Mouse (Mus musculus) embryonic facial prominence, embryonic 14.5 days (tissue): ENCODE results near the gene Specc1. TPM values are rescaled to one million over a fixed set of nuclear protein-coding genes. Genes with fewer than 3 reads are reported as not detected.
A peak's percentile ranks its signal among the peaks of the same experiment; 100 is the strongest.

ENCODE experiments used
- ATAC-seq: fragments of 200-750 bp; cut with Nextera tagmentation; 2 replicates; pipeline ENCODE4 v1.8.0; 2017; ENCODE audit warnings: low read depth, moderate number of reproducible peaks, moderate TSS enrichment
- DNase-seq: peaks from one replicate; pipeline ENCODE4 v3.0.0-alpha.2; 2015; ENCODE audit warnings: low spot score
- H3K27ac ChIP-seq: fragments of 300-500 bp; sonication (generic); replicated peaks from 2 replicates; pipeline ENCODE4 v1.5.1; 2014; ENCODE audit warnings: low read depth, mild to moderate bottlenecking, low read length, moderate library complexity
- H3K27me3 ChIP-seq: fragments of 300-500 bp; sonication (generic); replicated peaks from 2 replicates; pipeline ENCODE4 v1.6.1; 2014; ENCODE audit warnings: low read length; ENCODE audit not compliant: control insufficient read depth, insufficient read depth
- H3K36me3 ChIP-seq: fragments of 300-500 bp; sonication (generic); 2 replicates; pipeline ENCODE4 v1.6.1; 2014; ENCODE audit warnings: low read length, mixed read lengths; ENCODE audit not compliant: control insufficient read depth, insufficient read depth
- H3K4me1 ChIP-seq: fragments of 300-500 bp; sonication (generic); 2 replicates; pipeline ENCODE4 v1.6.1; 2014; ENCODE audit warnings: antibody characterized with exemption, low read length; ENCODE audit not compliant: control insufficient read depth, insufficient read depth
- H3K4me2 ChIP-seq: fragments of 300-500 bp; sonication (generic); 2 replicates; pipeline ENCODE4 v1.6.1; 2014; ENCODE audit warnings: low read depth, mild to moderate bottlenecking, low read length, moderate library complexity, mixed read lengths
- H3K4me3 ChIP-seq: fragments of 300-500 bp; sonication (generic); 2 replicates; pipeline ENCODE4 v1.5.1; 2014; ENCODE audit warnings: low read depth, mild to moderate bottlenecking, low read length
- H3K9ac ChIP-seq: fragments of 300-500 bp; sonication (generic); 2 replicates; pipeline ENCODE4 v1.6.1; 2014; ENCODE audit warnings: low read depth, mild to moderate bottlenecking, low read length, moderate library complexity, mixed read lengths
- H3K9me3 ChIP-seq: fragments of 300-500 bp; sonication (generic); 2 replicates; pipeline ENCODE4 v1.6.1; 2016; ENCODE audit warnings: low read length; ENCODE audit not compliant: control insufficient read depth
- WGBS: fragments of 180-500 bp; shearing (Covaris S2); extraction: QIAGEN DNeasy Blood & Tissue Kit; methylation state at CpG from one replicate; pipeline ENCODE4 v1.1.7; 2014; 5-methylcytosine and 5-hydroxymethylcytosine counted together
- polyA plus RNA-seq: library from polyadenylated mRNA; unstranded; fragments of >200 nt; fragmentation: Nextera tagmentation; extraction: Ambion mirVana; gene quantifications from 2 replicates; pipeline ENCODE4 v1.2.1, GENCODE M21; 2014

Gene Specc1
- polyA plus RNA-seq, 1 experiment from 2014 or later: 13.5 TPM

DNA sequence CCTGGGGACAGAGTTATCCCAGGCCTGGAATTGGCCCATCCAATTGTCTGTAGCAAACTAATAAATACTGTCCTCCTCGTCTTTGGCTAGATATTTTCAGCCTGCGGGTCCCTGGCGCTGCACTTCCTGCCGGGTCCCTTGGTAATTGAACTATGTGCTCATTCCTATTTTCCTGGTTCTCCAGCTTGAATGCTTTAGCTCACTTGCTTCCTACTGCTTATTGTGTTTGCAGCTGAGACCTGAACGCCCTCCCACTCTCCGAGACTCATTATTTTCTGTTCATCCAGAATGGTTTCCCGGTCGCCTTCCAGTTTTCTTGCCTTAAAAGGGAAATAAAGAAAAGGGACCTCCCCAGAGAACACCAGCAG is 67.7 kb downstream of the Specc1 start:
- Histone ChIP-seq H3K36me3 (no peaks in the 10 kb centered on the region), H3K4me2 (no peak overlapping the region), H3K9me3 (no peaks in the 10 kb centered on the region), H3K4me3 (no peak overlapping the region), H3K27ac (peak overlapping the region; percentile 56), H3K27me3 (no peaks in the 10 kb centered on the region), H3K9ac (no peak overlapping the region), H3K4me1 (peaks cover 36% of the 10 kb centered on the region)
- ATAC-seq (no peak), DNase-seq (no peak)
- 48% methylated on average over 8 of the region's 8 CpGs for WGBS

DNA sequence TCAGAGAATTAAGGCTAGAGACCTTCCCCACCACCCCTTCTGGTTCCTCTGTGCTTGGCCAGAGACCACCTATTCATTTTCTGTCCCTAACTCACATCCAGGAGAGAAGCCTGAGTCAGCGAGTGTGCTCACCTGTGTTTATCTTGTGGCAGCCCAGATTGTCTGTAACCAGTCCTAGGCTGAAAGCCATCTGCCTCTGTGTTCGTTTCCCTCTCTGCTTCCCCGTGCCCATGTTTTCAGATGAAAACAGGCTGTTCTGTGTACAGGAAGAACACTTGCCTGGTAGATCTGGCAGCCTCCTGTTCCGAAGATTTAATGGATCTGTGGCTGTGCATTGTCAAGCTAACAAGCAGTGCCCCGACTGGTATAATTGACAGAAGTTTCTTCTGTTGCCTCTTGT is 68.4 kb downstream of the Specc1 start:
- H3K4me1 ChIP-seq: peaks cover 36% of the 10 kb centered on the region
- WGBS: 40% methylated on average over 5 of the region's 5 CpGs

GRCm38 (mm10) chr11:62025770-62026169 is 69.2 kb downstream of the Specc1 start:
- Histone ChIP-seq H3K9ac (no peak overlapping the region), H3K4me3 (no peak overlapping the region), H3K9me3 (no peaks in the 10 kb centered on the region), H3K27ac (no peak overlapping the region), H3K36me3 (no peaks in the 10 kb centered on the region), H3K4me2 (no peak overlapping the region), H3K4me1 (peaks cover 36% of the 10 kb centered on the region), H3K27me3 (no peaks in the 10 kb centered on the region)
- no peak for ATAC-seq
- no peak for DNase-seq
- 76% methylated on average over 2 of the region's 2 CpGs for WGBS

More for the DNA sequence above, 68.4 kb downstream of the Specc1 start:
- Histone ChIP-seq H3K27me3 (no peaks in the 10 kb centered on the region), H3K4me2 (no peak overlapping the region), H3K27ac (peak overlapping the region; percentile 56; the same call in 1 of the 2 replicates), H3K9me3 (no peaks in the 10 kb centered on the region), H3K9ac (no peak overlapping the region), H3K4me3 (no peak overlapping the region), H3K36me3 (no peaks in the 10 kb centered on the region)
- DNase-seq (no peak), ATAC-seq (no peak)

- H3K36me3 ChIP-seq: no peaks in the 10 kb centered on the region
- no peaks in the 10 kb centered on the region for H3K27me3 ChIP-seq
- DNase-seq: no peak
- H3K27ac ChIP-seq: no peak overlapping the region
- no peak overlapping the region for H3K4me2 ChIP-seq
- no peak overlapping the region for H3K4me3 ChIP-seq
- WGBS: 58% methylated on average over 4 of the region's 4 CpGs
- peaks cover 36% of the 10 kb centered on the region for H3K4me1 ChIP-seq
- no peak for ATAC-seq
- H3K9ac ChIP-seq: no peak overlapping the region
- no peaks in the 10 kb centered on the region for H3K9me3 ChIP-seq
Observed at GRCm38 (mm10) chr11:62026345-62026815, 69.8 kb downstream of the Specc1 start.

DNA sequence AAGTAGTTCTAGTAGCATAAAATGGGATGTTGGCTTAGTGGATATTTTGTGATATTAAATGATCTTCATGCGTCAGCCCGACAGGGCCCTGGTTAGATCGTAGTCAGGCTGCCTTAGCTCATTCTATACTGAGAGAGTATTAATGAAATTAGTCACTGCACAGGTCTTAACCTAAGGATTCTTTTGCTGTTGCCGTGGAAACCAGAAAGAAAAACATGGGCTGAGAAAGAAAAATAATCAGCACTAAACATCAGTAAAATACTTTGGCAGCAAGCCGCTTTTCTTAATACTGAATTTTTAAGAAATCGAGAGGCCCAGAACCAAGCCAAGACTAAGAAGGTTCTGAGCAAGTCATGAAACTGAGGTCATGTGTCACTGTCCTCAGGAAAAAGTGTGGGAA is 70.7 kb downstream of the Specc1 start:
- peak; percentile 80 for DNase-seq
- no peaks in the 10 kb centered on the region for H3K36me3 ChIP-seq
- no peak overlapping the region for H3K4me3 ChIP-seq
- no peak overlapping the region for H3K27ac ChIP-seq
- H3K27me3 ChIP-seq: no peaks in the 10 kb centered on the region
- no peak for ATAC-seq
- H3K9ac ChIP-seq: no peak overlapping the region
- 58% methylated on average over 6 of the region's 6 CpGs for WGBS
- no peak overlapping the region for H3K4me2 ChIP-seq
- H3K9me3 ChIP-seq: no peaks in the 10 kb centered on the region
- peaks cover 36% of the 10 kb centered on the region for H3K4me1 ChIP-seq

DNA sequence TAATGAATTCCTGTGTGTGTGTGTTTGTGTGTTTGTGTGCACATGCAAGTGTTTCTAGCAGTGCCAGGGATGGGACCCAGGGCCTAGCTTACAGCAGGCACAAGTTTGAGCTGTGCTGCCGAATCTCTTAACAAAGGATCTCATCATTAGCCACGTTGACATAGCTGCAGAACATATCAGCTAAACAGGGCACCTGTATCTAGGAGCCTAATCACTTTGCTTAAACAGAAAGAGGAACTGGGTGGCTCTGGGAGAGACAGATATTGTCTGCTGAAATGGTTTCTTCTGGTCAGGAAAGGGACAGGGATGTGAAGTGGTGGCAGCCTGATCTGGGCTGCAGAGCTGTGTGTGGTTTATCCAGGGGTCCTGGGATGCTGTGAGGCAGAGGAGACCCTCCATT is 71.1 kb downstream of the Specc1 start:
- Histone ChIP-seq H3K27me3 (no peaks in the 10 kb centered on the region), H3K4me3 (no peak overlapping the region), H3K4me1 (peaks cover 35% of the 10 kb centered on the region), H3K4me2 (no peak overlapping the region), H3K9me3 (no peaks in the 10 kb centered on the region), H3K36me3 (no peaks in the 10 kb centered on the region), H3K27ac (no peak overlapping the region), H3K9ac (no peak overlapping the region)
- ATAC-seq (no peak), DNase-seq (no peak)
- 73% methylated on average over 2 of the region's 2 CpGs for WGBS

- Histone ChIP-seq H3K4me1 (peaks cover 21% of the 10 kb centered on the region), H3K9ac (no peak overlapping the region), H3K27me3 (no peaks in the 10 kb centered on the region), H3K9me3 (no peaks in the 10 kb centered on the region), H3K4me3 (no peak overlapping the region), H3K27ac (no peak overlapping the region), H3K4me2 (no peak overlapping the region), H3K36me3 (no peaks in the 10 kb centered on the region)
- DNase-seq (no peak), ATAC-seq (no peak)
- WGBS: 88% methylated on average over 9 of the region's 9 CpGs
Observed at GRCm38 (mm10) chr11:62029171-62029570, 72.6 kb downstream of the Specc1 start.

- WGBS: 45% methylated on average over 6 of the region's 6 CpGs
- H3K36me3 ChIP-seq: no peaks in the 10 kb centered on the region
- ATAC-seq: no peak
- no peaks in the 10 kb centered on the region for H3K4me1 ChIP-seq
- DNase-seq: peak; percentile 42
- H3K9me3 ChIP-seq: no peaks in the 10 kb centered on the region
- H3K27me3 ChIP-seq: no peaks in the 10 kb centered on the region
- no peak overlapping the region for H3K27ac ChIP-seq
- no peak overlapping the region for H3K9ac ChIP-seq
- H3K4me3 ChIP-seq: no peak overlapping the region
- no peak overlapping the region for H3K4me2 ChIP-seq
Observed at GRCm38 (mm10) chr11:62034564-62034963, 78.0 kb downstream of the Specc1 start.

- no peaks in the 10 kb centered on the region for H3K4me1 ChIP-seq
- WGBS: 88% methylated on average over 1 of the region's 1 CpGs
- no peak overlapping the region for H3K27ac ChIP-seq
- H3K9me3 ChIP-seq: no peaks in the 10 kb centered on the region
- H3K36me3 ChIP-seq: no peaks in the 10 kb centered on the region
- ATAC-seq: no peak
- no peaks in the 10 kb centered on the region for H3K27me3 ChIP-seq
- H3K9ac ChIP-seq: no peak overlapping the region
- no peak for DNase-seq
- no peak overlapping the region for H3K4me2 ChIP-seq
- no peak overlapping the region for H3K4me3 ChIP-seq
Observed at GRCm38 (mm10) chr11:62035220-62035619, 78.7 kb downstream of the Specc1 start.
